ENCODE assay signal across 30 mouse cellular contexts in genomic region chr15:59913860-59914259, GRCm38 (mm10).
DNase-seq lines count a peak whose midpoint lies in the region; ATAC-seq lines count a peak whose summit lies in the region.
"Had no signal": no experiment of that assay in that cellular context is flagged by ENCODE, and none has a peak within 500 bp of the region (broad histone marks: within the 10 kb centered on the region; RNA-seq: fewer than 3 reads in every experiment).

No protein-coding gene starts in this region.

- DNase-seq in CD4-positive helper T cell, adult 2 months (ENCODE audit: low read depth, low spot score): peak; percentile 87
- DNase-seq in CD8-positive naive resting alpha-beta T cell, adult 2 months (ENCODE audit: low read depth in 2 of 2, low spot score in 2 of 2): peak; percentile 54 to 63
- peak; percentile 28 for DNase-seq in thymus, postnatal 0 days (ENCODE audit: low spot score)
- DNase-seq in left cerebral cortex, adult 18-20 months (ENCODE audit: low spot score in 2 of 2): no peak
- no peak for DNase-seq in gastrocnemius, postnatal 36 days
- DNase-seq: adrenal gland, adult 2 months; cerebellum, adult 8-10 months; cerebellum, postnatal 36 days; embryo, embryonic 11 days; gastrocnemius, adult 2 months; heart, postnatal 10 days; kidney, adult 2 months; left cerebral cortex, postnatal 4 days; liver, postnatal 0 days; lung, postnatal 36 days; right cerebral cortex, postnatal 4 days had no signal

- ATAC-seq in inflammation-experienced regulatory T-cells, adult 6 months: peak; percentile 95
- no peak for ATAC-seq in midbrain, embryonic 15.5 days (replicated peaks)
- no peak for ATAC-seq in forebrain, embryonic 12.5 days (ENCODE audit: low FRiP score)
- ATAC-seq: forebrain, embryonic 16.5 days; intestine, embryonic 15.5 days; liver, embryonic 12.5 days; liver, postnatal 0 days had no signal

- no peak overlapping the region for H3K27ac ChIP-seq in midbrain, embryonic 15.5 days
- H3K27ac ChIP-seq in forebrain, embryonic 12.5 days: no peak overlapping the region
- H3K27ac ChIP-seq: embryonic facial prominence, embryonic 13.5 days; forebrain, embryonic 10.5 days; gastrocnemius, adult 2 months; heart, embryonic 13.5 days; hindbrain, embryonic 10.5 days; hindbrain, embryonic 15.5 days; intestine, embryonic 15.5 days; kidney, postnatal 0 days; liver, embryonic 12.5 days; midbrain, embryonic 12.5 days; stomach, postnatal 0 days had no signal

- intact Hi-C loops in gastrocnemius, postnatal 36 days (cut with DNase I): no loop called here

- H3K4me1 ChIP-seq in midbrain, embryonic 15.5 days: no peaks in the 10 kb centered on the region
- no peaks in the 10 kb centered on the region for H3K4me1 ChIP-seq in forebrain, embryonic 12.5 days
- H3K4me1 ChIP-seq: heart, embryonic 13.5 days; hindbrain, embryonic 10.5 days; hindbrain, embryonic 15.5 days; intestine, embryonic 15.5 days; liver, embryonic 12.5 days; midbrain, embryonic 12.5 days had no signal

- H3K4me3 ChIP-seq in midbrain, embryonic 15.5 days: no peak overlapping the region
- H3K4me3 ChIP-seq in forebrain, embryonic 12.5 days (replicated peaks): no peak overlapping the region
- H3K4me3 ChIP-seq: embryonic facial prominence, embryonic 13.5 days; forebrain, embryonic 10.5 days; gastrocnemius, adult 2 months; heart, embryonic 13.5 days; hindbrain, embryonic 10.5 days; hindbrain, embryonic 15.5 days; intestine, embryonic 15.5 days; liver, embryonic 12.5 days; midbrain, embryonic 12.5 days had no signal

- H3K9me3 ChIP-seq in midbrain, embryonic 15.5 days: no peaks in the 10 kb centered on the region
- no peaks in the 10 kb centered on the region for H3K9me3 ChIP-seq in forebrain, embryonic 12.5 days
- H3K9me3 ChIP-seq: embryonic facial prominence, embryonic 13.5 days; forebrain, embryonic 10.5 days; heart, embryonic 13.5 days; hindbrain, embryonic 10.5 days; hindbrain, embryonic 15.5 days; intestine, embryonic 15.5 days; liver, embryonic 12.5 days; midbrain, embryonic 12.5 days had no signal

- H3K27me3 ChIP-seq in midbrain, embryonic 15.5 days (replicated peaks): no peaks in the 10 kb centered on the region
- H3K27me3 ChIP-seq in forebrain, embryonic 12.5 days: no peaks in the 10 kb centered on the region
- H3K27me3 ChIP-seq: embryonic facial prominence, embryonic 13.5 days; heart, embryonic 13.5 days; hindbrain, embryonic 15.5 days; intestine, embryonic 15.5 days; liver, embryonic 12.5 days; midbrain, embryonic 12.5 days had no signal

- no peak overlapping the region for H3K4me2 ChIP-seq in midbrain, embryonic 15.5 days
- no peak overlapping the region for H3K4me2 ChIP-seq in forebrain, embryonic 12.5 days
- H3K4me2 ChIP-seq: embryonic facial prominence, embryonic 13.5 days; heart, embryonic 13.5 days; hindbrain, embryonic 15.5 days; intestine, embryonic 15.5 days; liver, embryonic 12.5 days; midbrain, embryonic 12.5 days had no signal

- 71% methylated on average over 4 of the region's 4 CpGs for WGBS in midbrain, embryonic 15.5 days
- 82% methylated on average over 4 of the region's 4 CpGs for WGBS in forebrain, embryonic 12.5 days

- H3K9ac ChIP-seq in midbrain, embryonic 15.5 days: no peak overlapping the region
- no peak overlapping the region for H3K9ac ChIP-seq in forebrain, embryonic 12.5 days
- H3K9ac ChIP-seq: embryonic facial prominence, embryonic 13.5 days; heart, embryonic 13.5 days; hindbrain, embryonic 15.5 days; intestine, embryonic 15.5 days; liver, embryonic 12.5 days; liver, postnatal 0 days; midbrain, embryonic 12.5 days had no signal

- H3K36me3 ChIP-seq in midbrain, embryonic 15.5 days (replicated peaks): no peaks in the 10 kb centered on the region
- no peaks in the 10 kb centered on the region for H3K36me3 ChIP-seq in forebrain, embryonic 12.5 days (replicated peaks)
- H3K36me3 ChIP-seq: embryonic facial prominence, embryonic 13.5 days; forebrain, embryonic 10.5 days; heart, embryonic 13.5 days; hindbrain, embryonic 10.5 days; hindbrain, embryonic 15.5 days; intestine, embryonic 15.5 days; liver, embryonic 12.5 days; midbrain, embryonic 12.5 days had no signal

Comparison
In these comparisons a context has a peak if more than half of its experiments do, and no peak if none do; other contexts are left out.
1. DNase-seq: peak in CD4-positive helper T cell, adult 2 months (single experiment), CD8-positive naive resting alpha-beta T cell, adult 2 months (2 of 2) and thymus, postnatal 0 days (single experiment); none in left cerebral cortex, adult 18-20 months (0 of 2) and gastrocnemius, postnatal 36 days (0 of 2).